Mouse (Mus musculus) spleen, adult 12 weeks (tissue): Measurements from ENCODE around the gene Gga1.
"Not testable (repeated sequence)": the region's sequence is repeated elsewhere in the genome, so short reads cannot be mapped to it uniquely, and the experiment has no call there.

Experiments
- DNase-seq: peaks from one replicate; pipeline ENCODE4 v3.0.0; 2022; ENCODE audit warnings: low spot score

Gga1 gene

DNA sequence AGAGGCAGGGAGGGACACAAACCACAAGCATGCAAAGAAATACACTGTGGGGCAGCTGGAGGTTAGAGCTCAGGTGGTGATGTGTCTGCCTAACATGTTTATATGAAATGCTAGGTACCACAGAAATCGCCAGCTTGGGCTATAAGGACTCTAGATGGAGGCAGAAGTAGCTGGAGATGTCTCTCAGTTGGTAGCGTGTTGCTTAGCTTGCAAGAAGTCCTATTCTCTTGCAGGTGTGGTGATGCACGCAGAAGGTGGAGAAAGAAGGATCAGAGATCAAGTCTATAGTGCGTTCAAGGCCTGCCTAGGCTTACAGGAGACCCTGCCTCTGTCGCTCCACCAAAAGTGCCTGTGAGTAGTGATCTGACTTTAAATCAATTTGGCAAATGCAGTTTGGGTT, 1.5 kb upstream of the Gga1 start:
- DNase-seq: no peak

DNA sequence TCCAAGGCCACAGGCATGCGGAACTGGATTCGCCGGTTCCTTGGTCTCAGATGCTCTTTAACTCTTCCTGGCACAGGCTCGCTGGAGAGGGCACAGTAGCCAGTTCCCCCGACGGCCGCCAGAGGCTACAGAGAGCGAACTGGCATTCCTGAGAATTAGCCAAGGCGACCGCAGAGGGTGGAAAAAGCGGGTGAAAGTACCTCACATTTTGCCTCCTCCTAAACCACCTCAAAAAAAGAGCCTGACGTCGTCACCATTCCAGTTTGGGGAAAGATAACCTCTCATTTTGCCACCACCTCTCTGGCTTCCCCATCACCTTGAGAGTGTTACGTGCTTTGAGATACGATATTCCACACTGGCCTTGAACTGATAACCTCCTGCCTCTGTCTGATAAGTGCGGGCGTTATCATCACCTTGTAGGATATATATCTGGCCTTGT, 713 bp upstream of the Gga1 start:
- peak; percentile 50 for DNase-seq

DNA sequence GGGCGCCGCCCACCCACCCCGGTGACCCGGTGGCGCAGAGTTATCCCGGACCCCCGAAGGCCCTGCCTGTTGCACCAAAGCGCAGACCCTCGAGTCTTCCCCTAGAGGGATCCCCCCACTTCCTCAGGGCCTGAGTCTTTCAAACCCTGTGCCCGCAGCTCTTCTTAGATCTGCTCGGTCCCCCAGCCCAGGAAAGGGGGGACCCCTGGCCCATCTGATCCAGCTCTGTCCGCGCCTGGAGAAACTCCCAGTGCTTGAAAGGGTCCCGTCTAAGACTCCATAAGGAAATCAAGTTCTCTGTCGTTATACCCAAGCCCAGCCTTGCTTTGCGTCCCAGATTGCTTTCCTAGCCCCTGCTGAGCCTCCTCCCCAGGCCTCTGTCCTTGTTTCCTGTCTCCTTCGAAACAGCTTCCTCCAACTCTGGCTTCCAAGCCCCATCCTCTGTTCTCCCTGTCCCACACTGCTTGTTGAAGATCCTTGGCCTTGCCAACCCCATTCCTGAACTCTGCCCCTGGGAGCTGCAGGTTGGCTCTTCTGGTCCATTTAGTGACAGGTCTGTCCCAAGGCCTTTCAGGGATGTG, 910 bp downstream of the Gga1 start:
- DNase-seq: no peak

DNA sequence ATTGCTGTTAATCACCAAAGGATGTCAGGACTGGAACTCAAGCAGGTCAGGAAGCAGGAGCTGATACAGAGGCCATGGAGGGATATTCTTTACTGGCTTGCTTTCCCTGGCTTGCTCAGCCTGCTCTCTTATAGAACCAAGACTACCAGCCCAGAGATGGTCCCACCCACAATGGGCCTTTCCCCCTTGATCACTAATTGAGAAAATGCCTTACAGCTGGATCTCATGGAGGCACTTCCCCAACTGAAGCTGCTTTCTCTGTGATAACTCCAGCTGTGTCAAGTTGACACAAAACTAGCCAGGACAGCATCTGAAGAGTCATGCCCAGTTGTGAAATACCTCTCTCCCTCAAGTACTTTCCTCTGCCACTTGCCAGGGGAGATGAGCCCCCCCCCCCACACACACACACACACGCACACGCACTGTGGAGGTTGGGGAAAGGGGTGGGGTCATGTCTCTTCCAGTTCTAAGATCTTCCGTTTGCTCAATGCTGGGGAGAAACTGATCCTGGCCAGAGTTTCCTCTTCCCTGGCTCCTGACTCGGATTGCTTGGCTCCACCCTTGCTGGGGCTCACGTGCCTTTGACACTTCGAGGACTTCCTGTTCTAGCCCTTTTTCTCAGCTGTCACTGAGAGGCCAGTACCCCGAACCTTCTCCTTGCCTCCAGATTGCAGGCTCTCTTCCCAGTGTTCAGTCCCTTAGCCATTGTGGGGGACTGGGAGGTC, 2.0 kb downstream of the Gga1 start:
- DNase-seq: not testable (repeated sequence)

DNA sequence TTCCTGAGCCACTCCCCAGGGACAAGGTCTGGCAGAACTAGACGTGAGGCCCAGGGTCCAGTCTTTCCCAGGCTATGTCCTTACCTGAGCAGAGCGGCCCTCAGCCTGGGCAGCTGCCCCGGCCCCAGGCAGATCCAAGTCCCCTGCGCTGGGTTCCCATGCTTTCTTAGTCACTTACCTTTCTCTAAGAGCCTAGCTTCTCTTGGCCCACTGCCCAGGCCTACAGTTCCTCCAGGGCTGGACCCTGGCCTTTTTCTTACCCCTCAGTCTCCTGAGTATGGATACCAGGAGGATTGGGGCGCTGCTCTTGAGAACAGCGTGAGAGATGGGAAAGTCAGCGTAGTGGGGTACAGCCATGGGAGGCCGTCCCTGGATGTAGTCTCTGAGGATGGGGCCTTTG, 3.4 kb downstream of the Gga1 start:
- DNase-seq: no peak

DNA sequence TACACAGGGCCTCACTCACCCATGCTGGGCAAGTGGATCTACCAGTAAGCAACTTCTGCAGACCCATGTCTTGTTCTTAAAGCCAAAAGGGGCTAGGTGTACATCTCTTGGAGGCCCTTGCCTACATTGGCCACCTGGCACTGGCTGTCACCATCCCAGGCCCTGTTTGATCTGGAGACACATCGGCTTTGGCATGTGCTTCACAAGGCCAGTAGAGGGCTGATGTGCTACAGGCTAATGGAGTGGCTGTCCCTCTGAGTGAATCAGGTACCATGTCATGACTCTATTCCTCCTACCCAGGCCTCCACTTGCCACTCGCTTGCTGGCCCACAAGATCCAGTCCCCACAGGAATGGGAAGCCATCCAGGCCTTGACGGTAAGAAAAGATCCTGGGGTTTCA, 4.8 kb downstream of the Gga1 start:
- no peak for DNase-seq

DNA sequence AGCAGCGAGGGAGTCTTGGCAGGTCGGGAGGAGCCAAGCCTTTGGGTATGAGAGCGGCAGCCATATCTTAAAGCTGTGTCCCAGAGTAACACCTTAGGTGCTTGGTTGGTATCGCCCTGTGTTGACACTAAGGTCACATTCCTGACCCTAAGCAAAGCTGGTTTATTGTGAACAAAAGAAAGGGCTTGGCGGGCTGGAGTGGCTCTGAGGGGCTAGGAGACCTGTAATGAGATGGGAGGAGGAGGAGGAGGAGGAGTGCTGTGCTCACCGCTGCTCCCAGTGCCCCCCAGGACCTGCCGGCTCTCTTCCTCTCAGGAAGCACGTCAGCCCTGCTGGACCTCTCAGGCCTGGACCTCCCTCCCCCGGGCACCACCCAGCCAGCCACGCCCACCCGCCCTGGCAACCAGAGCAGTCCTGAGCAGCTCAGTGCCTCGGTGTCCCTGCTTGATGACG, 12.4 kb downstream of the Gga1 start:
- no peak for DNase-seq

DNA sequence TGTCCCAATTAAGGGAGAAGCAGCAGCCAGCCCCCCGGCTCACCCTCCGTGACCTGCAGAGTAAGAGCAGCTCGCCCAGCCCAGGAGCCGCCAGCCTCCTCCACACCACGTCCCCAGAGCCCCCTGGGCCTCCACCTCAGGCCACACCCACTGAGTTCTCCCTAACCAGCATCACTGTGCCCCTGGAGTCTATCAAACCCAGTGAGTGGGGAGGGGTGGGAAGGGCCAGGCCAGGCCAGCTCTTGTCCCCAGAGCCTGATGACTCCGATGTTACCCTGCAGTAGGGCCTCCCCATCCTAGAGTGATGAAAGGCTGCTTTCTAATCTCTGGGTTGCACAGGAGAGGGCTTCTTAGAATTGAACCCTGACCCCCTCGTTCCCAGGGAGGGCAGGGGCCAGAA, 15.4 kb downstream of the Gga1 start:
- DNase-seq: no peak

DNA sequence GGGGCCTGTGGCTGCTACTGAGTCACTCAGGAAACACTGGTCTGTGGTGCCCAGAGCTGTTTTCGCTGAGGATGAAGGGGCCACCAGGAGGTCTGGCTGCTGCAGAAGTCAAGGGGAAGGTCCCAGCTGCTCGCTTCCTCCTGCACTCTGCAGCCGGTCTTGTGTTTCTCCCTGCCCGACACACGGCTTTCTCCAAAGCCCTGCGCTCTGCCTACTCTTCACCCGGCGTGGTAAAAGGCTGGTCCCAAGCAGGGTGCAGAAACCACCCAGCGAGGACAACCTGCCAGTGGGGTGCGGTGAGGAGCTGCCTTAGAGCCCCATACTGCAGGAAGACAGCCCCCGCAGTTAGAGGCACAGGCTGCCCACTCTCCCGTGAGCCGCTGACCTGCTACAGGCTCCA, 17.7 kb downstream of the Gga1 start:
- DNase-seq: no peak

DNA sequence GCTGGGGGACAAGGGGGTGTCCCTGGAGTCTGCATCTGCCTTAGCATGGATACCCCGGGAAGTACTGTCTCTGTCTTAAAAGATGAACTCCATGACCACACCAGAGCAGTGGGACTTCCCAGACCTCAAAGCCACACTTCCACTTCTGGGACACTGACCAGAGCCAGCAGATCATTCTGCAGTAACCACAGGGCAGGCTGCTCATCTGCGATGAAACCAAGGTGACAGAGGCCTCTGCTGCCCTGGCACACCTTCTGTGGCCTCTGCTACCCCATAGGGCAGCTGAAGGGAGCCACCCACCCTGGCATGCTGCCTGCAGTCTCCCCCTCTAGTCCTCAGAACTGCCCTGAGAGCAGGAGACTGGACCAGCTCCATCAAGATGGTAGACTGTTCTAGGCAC, 18.8 kb downstream of the Gga1 start:
- no peak for DNase-seq

DNA sequence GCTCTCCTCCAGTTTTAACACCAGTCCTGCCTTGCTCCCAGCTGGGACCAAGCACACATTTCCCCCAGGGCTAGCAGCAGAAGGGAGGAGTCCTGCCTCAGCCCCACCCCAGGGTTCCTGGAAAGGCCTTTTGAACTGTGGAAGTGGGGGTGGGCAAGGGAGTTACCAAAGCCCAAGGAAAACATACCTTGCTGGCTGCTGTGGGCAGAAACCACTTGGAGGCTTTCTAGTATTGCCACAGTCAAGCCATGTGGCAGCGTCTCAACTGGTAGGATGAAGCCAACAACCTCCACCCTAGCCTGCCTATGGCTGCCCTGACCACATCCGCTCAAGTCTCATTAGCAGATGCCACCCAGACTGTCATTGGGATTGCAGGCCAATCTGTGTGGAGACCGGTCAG, 19.2 kb downstream of the Gga1 start:
- DNase-seq: no peak

DNA sequence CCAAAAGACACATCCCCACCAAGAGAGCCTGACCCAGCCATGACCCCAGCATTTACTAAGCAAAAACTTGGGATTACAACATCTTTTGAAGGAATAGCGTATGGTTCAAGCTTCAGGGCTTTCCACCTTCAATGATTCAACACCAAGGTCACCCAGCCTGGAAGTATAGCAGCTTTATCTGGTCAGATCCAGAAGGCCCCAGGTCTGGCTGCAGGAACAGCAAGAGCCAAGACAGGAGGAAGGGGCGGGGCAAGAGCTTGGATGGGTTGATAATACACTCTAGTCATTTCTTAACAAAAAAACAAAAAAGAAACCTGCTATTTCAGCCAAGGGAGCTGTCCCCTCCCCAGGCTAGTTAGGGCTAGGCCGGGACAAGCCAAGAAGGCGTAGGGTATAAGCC, 20.5 kb downstream of the Gga1 start:
- no peak for DNase-seq

DNA sequence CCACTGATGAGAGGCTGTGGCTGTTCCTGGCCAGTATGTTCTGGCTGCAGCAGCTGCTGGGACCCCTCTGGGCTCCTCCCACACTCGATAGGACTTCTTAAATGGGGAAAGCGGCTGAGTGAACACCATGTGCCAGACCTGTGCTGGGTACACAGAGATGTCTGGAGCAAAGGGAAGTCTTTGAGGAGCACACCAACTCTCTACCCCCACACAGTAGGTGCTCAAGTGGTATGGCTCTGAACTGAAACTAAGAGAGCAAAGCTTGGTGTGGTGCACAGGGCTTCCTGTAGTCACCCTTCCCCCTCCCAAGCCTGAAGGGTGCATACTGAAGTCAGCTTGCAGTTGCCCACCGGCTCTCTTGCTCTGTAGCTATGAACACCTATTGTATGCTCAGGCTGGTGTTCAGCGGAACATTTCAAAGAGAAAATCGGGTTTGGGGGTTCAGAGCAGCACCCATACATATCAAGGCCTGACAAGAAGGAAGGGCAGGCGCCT, 21.6 kb downstream of the Gga1 start:
- DNase-seq: no peak

DNA sequence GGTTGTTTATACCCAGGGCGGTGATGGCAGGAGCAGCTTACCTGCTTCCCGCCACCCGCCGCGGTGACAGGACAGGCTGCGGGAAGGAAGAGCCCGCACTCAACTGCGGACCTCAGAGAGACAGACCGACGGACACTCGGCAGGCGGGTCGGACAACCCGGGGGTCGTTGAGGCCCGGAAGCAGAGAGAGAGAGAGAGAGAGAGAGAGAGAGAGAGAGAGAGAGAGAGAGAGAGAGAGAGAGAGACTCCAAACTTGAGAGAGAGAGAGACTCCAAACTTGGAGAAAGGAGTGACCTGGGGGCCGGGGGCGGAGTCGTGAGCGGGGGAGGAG, 22.4 kb downstream of the Gga1 start, which contains the start of gene Gm49510:
Gene Gm49510, plus strand, starts transcription at position 259 of the 331 bp plus-strand sequence.
- DNase-seq: no peak

DNA sequence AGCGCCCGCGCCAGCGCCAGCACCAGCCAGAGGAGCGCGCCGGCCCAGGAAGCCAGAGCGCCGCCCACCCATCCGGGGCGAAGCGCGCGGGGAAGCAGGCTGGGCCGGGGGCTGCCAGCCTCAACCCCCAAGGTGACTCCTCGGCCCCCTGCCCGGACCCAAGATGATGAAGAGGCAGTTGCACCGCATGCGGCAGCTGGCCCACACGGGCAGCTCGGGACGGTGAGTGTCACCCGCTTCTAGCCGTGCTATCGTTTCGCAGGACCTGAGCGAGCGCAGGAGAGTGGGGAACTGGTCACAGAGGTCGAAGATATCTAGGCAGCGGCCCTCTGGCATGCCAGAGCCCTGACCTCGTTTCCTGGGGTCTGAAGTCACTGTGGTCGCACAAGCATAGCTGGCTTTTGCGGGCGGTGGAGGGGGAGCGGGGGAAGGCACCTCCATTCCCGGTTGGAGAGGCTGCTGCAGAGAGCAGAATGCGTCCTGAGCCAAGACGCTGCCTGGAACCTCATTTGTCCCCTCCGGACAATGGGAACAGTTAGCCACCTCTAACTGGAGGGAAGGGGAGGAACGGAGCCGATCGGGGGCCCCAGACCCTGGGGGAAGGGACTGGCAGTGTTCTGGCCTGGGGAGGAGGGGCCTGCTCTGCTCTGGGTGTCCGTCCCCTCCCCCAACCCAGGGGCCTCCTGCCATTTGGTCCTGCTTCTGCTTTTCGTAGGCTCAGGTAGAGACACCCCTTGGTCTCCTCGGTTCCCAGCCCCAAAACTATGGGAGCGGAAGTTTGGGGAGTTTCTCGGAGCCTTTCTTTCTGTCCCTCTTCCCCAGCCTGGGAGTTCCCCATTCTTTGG, 23.0 kb downstream of the Gga1 start, which contains the start of gene Sh3bp1:
Gene Sh3bp1, plus strand, starts transcription at position 29 of the 845 bp plus-strand sequence.
- DNase-seq: no peak

DNA sequence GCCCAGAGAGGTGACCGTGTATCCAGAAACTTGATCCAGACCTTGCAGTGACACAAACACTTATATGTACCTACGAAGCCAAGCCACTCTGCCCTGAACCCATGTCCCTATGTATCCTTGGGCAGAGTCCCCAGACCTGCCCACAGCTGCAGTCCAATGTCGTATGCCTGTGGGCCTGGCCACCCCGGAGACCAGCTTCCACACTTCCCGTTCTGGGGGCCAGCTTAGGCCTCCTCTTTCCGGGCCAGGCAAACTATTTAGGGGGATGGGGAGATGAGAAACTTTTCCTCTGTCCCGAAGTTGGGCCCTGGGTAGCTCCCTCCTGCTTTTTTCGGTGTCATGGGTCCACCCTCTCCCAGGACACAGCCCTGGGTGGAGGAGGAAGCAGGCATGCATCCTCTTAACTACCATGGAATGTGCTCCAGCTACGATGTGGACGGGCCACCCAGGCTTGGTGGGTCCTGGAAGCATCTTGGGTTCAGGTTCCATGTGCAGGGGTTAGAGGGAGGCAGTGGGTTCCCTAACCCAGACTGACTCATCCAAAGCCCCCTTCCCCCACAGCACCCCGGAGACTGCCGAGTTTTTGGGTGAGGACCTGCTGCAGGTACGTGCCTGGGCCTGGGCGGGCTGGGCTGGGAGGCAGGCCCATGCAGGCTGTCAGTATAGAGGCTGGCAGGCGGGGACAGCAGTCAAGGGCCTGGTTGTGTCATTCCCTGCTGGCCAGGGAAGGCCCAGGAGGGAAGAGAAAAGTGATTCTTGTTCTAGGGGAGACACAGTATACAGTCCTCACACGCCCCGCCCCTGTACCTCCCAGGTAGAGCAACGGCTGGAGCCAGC, 23.8 kb downstream of the Gga1 start:
- no peak for DNase-seq

DNA sequence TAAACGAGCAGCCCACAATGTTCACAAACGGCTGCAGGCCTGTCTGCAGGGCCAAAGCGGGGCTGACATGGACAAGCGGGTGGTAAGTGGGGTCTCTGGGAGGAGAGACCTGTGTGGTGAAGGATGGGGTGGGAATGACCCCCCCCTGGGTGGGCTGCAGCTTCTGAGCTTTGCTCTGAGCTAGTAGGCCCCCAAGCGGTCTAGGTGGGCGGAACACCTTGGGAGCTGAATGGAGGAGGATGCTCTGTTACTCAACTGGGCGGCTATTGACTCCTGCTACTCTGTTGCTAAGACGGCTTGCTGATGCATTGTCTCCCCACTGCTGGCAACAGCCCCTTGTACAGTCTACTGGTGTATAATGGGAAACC, 24.4 kb downstream of the Gga1 start:
- no peak for DNase-seq

DNA sequence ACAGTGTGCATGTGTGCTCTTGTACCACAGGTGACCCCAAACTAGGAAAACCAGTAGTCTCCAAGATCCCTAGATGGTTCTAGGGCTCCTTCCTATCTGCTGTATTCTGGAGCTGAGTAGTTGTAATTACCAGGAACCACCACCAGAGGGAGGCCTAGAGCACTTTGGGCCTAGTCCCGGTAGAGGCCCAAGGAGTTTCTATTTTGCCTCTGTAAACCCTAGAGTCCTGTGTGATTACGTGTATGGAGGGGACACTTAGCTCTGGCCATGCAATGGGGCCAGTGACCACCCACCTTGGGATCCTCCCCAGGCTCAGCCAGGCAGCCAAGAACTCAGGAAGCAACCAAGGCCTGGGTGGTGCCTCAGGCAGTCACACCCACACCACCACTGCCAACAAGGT, 26.3 kb downstream of the Gga1 start:
- peak; percentile 71 for DNase-seq

DNA sequence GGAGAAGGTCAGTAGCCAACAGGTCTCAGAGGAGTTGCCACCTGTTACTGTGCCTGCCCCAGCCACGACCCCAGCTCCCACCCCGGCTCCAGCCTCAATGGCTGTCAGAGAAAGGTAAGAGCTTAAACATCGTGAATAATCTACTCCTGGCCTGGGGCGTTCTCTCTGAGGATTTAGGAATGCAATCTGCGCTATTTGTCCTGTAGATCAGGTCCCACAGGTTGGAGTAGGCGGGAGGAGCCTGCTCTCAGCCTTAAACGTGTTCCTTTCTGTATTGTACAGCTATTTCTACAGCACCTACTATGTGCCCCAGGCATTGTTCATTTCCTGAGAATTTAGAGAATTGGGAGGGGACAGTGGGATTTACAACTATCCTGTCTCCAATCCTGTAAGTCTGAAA, 31.4 kb downstream of the Gga1 start:
- DNase-seq: no peak

DNA sequence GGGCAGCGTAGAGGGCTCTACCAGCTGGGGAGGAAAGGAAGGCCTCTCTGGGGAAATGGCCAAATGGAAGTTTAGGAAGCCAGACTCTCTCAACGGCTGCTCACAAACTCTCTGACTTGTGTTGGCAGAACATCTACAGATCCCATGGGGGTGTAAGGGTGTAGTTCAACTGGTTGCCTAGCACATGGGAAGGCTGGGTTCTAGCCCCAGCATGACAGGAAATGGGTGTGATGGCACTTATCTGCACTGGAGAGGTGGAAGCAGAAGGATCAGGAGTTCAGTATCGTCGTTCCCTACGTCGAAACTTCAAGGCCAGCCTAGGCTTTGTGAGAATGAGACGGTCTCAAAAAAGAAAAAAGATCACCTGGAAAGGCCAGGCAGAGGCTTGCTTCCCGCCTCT, 32.0 kb downstream of the Gga1 start:
- no peak for DNase-seq

DNA sequence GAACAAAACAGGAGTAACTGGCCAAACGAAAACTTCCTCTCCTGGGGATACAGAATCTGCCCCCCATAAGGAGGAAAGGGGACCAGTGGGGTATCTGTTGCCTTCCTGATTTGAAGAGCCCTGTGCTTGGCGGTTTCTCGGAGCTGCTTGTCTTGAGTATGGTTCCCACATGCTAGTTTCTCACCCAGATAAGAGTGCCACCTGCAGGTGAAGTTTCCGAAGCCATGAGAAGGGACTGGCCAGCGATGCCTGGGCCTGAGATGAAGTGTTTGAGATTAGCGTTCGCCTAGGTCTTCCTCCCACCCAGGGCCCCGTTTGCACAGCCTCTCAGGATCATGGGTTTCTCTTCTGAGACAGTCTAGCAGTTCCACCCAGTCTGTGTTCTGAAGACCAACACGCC, 35.0 kb downstream of the Gga1 start:
- DNase-seq: no peak

DNA sequence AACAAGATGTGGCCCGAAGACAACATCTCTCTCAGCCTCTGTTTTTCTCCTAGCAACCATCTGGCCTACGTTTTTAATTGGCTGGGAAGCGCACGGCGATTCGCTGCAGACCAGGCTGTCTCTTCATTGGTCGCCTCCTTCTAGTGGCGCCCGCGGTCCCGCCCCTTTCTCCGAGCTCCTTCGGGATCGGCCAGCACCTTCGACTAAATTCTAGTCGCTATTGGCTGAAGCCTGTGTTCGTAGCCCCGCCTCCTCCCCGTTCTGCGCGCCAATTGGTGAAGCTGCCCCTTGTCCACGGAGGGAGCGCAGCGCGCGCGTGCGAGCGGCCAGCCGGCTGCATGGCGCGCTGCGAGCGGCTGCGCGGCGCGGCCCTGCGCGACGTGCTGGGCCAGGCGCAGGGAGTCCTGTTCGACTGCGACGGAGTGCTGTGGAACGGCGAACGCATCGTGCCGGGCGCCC, 36.7 kb downstream of the Gga1 start, which contains the start of gene Pdxp:
Gene Pdxp, plus strand, starts transcription at position 288 of the 459 bp plus-strand sequence.
- peak; percentile 83 for DNase-seq
